Mouse (Mus musculus): ENCODE data around the gene Cacnb4. TPM values are rescaled to one million over a fixed set of nuclear protein-coding genes. Genes with fewer than 3 reads are reported as not detected.

The Cacnb4 gene
- polyA plus RNA-seq, 1 experiment from 2014 or later = 15.0 TPM

DNA sequence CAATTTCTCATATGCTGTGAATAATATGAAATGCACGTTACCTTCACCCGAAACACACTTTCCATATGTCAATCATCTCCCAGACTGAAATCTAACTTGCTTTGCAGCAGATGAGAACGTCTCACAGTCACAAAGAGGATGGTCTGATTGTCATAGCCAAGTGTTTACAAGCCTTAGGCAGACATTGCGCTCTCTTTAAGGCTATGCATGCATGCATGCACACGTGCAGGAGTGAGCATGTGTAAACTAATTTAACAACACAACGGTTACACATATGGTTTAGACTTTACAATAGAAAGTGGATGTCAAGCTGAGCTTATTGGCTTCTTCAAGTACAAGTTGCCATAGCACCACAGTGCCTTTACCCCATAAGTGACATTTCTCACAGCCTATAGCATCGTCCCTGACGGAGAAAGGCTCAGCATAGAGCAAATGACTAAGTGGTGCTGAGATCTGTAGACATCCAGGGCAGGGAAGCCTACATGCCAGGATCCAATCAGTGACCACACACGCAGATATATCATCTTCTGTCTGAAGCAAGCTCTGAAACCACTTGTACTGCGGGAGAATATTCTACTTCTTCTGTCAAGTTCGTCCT is 181.4 kb downstream of the Cacnb4 start:
- Histone ChIP-seq H3K27me3 (ENCODE audit: control insufficient read depth, insufficient read depth, low read length) (no peaks in the 10 kb centered on the region), H3K9me3 (ENCODE audit: control insufficient read depth, low read length) (no peaks in the 10 kb centered on the region), H3K4me2 (replicated peaks) (no peak overlapping the region), H3K27ac (no peak overlapping the region), H3K36me3 (replicated peaks; ENCODE audit: control insufficient read depth, insufficient read depth) (no peaks in the 10 kb centered on the region), H3K9ac (no peak overlapping the region), H3K4me3 (replicated peaks; ENCODE audit: low read length) (no peak overlapping the region), H3K4me1 (replicated peaks; ENCODE audit: control insufficient read depth, insufficient read depth, low read length) (peaks cover 7% of the 10 kb centered on the region; the same call in 1 of the 2 replicates)
- 72% methylated on average over 11 of the region's 11 CpGs for WGBS
- DNase-seq (ENCODE audit: low spot score) (no peak), ATAC-seq (ENCODE audit: low FRiP score) (no peak)

GRCm38 (mm10) chr2:52494274-52494673 is 182.4 kb downstream of the Cacnb4 start:
- WGBS = 52% methylated on average over 8 of the region's 8 CpGs
- Histone ChIP-seq H3K4me1 (replicated peaks; ENCODE audit: control insufficient read depth, insufficient read depth, low read length) (peaks cover 6% of the 10 kb centered on the region; the same call in 1 of the 2 replicates), H3K27ac (no peak overlapping the region), H3K4me2 (replicated peaks) (no peak overlapping the region), H3K36me3 (replicated peaks; ENCODE audit: control insufficient read depth, insufficient read depth) (no peaks in the 10 kb centered on the region), H3K9ac (no peak overlapping the region), H3K27me3 (ENCODE audit: control insufficient read depth, insufficient read depth, low read length) (no peaks in the 10 kb centered on the region), H3K9me3 (ENCODE audit: control insufficient read depth, low read length) (no peaks in the 10 kb centered on the region), H3K4me3 (replicated peaks; ENCODE audit: low read length) (no peak overlapping the region)
- DNase-seq (ENCODE audit: low spot score) (no peak), ATAC-seq (ENCODE audit: low FRiP score) (no peak)

GRCm38 (mm10) chr2:52492867-52493266 is 183.8 kb downstream of the Cacnb4 start:
- ATAC-seq (ENCODE audit: low FRiP score) (no peak), DNase-seq (ENCODE audit: low spot score) (no peak)
- WGBS = 55% methylated on average over 13 of the region's 13 CpGs
- Histone ChIP-seq H3K9ac (no peak overlapping the region), H3K4me1 (replicated peaks; ENCODE audit: control insufficient read depth, insufficient read depth, low read length) (peaks cover 6% of the 10 kb centered on the region; the same call in 1 of the 2 replicates), H3K9me3 (ENCODE audit: control insufficient read depth, low read length) (no peaks in the 10 kb centered on the region), H3K36me3 (replicated peaks; ENCODE audit: control insufficient read depth, insufficient read depth) (no peaks in the 10 kb centered on the region), H3K27me3 (ENCODE audit: control insufficient read depth, insufficient read depth, low read length) (no peaks in the 10 kb centered on the region), H3K27ac (no peak overlapping the region), H3K4me2 (replicated peaks) (no peak overlapping the region), H3K4me3 (replicated peaks; ENCODE audit: low read length) (no peak overlapping the region)

- H3K36me3 ChIP-seq (replicated peaks; ENCODE audit: control insufficient read depth, insufficient read depth) = no peaks in the 10 kb centered on the region
- H3K4me1 ChIP-seq (replicated peaks; ENCODE audit: control insufficient read depth, insufficient read depth, low read length) = no peaks in the 10 kb centered on the region
- H3K27me3 ChIP-seq (ENCODE audit: control insufficient read depth, insufficient read depth, low read length) = no peaks in the 10 kb centered on the region
- no peak overlapping the region for H3K4me2 ChIP-seq (replicated peaks)
- WGBS = 52% methylated on average over 1 of the region's 1 CpGs
- no peak for DNase-seq (ENCODE audit: low spot score)
- no peak overlapping the region for H3K9ac ChIP-seq
- H3K9me3 ChIP-seq (ENCODE audit: control insufficient read depth, low read length) = no peaks in the 10 kb centered on the region
- no peak overlapping the region for H3K27ac ChIP-seq
- ATAC-seq (ENCODE audit: low FRiP score) = no peak
- no peak overlapping the region for H3K4me3 ChIP-seq (replicated peaks; ENCODE audit: low read length)
Observed at GRCm38 (mm10) chr2:52489840-52490239, 186.8 kb downstream of the Cacnb4 start.

DNA sequence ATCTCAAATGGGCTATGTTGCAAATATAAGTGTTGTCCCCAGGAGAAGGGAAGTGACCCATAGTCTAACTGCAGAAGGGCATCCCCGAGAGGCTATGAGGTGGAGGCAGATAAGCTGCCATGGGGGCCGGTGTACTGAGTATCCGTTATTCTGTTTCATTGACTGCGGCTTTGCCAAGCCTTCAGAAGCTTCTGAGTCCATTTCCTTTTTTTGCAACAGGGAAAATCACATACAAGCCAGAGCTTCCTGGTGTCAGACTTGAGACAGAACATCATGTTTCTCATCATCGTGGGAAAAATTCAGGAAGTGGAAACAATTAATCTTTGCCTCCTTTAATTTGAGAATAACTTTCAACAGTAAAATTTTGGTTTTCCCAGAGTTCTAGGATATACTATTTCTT is 193.1 kb downstream of the Cacnb4 start:
- H3K9me3 ChIP-seq (ENCODE audit: control insufficient read depth, low read length) = no peaks in the 10 kb centered on the region
- H3K27me3 ChIP-seq (ENCODE audit: control insufficient read depth, insufficient read depth, low read length) = no peaks in the 10 kb centered on the region
- H3K9ac ChIP-seq = no peak overlapping the region
- no peaks in the 10 kb centered on the region for H3K36me3 ChIP-seq (replicated peaks; ENCODE audit: control insufficient read depth, insufficient read depth)
- ATAC-seq (ENCODE audit: low FRiP score) = no peak
- H3K4me3 ChIP-seq (replicated peaks; ENCODE audit: low read length) = no peak overlapping the region
- no peaks in the 10 kb centered on the region for H3K4me1 ChIP-seq (replicated peaks; ENCODE audit: control insufficient read depth, insufficient read depth, low read length)
- WGBS = 86% methylated on average over 5 of the region's 5 CpGs
- DNase-seq (ENCODE audit: low spot score) = no peak
- no peak overlapping the region for H3K4me2 ChIP-seq (replicated peaks)
- no peak overlapping the region for H3K27ac ChIP-seq

GRCm38 (mm10) chr2:52480476-52480875 is 196.2 kb downstream of the Cacnb4 start:
- H3K36me3 ChIP-seq (replicated peaks; ENCODE audit: control insufficient read depth, insufficient read depth) = 0 out of 2 replicates have a peak, but pooled peaks cover 4% of the 10 kb centered on the region
- no peak overlapping the region for H3K4me3 ChIP-seq (replicated peaks; ENCODE audit: low read length)
- no peak for DNase-seq (ENCODE audit: low spot score)
- H3K27ac ChIP-seq = no peak overlapping the region
- ATAC-seq (ENCODE audit: low FRiP score) = no peak
- no peaks in the 10 kb centered on the region for H3K27me3 ChIP-seq (ENCODE audit: control insufficient read depth, insufficient read depth, low read length)
- 91% methylated on average over 8 of the region's 8 CpGs for WGBS
- no peak overlapping the region for H3K4me2 ChIP-seq (replicated peaks)
- no peaks in the 10 kb centered on the region for H3K9me3 ChIP-seq (ENCODE audit: control insufficient read depth, low read length)
- no peak overlapping the region for H3K9ac ChIP-seq
- no peaks in the 10 kb centered on the region for H3K4me1 ChIP-seq (replicated peaks; ENCODE audit: control insufficient read depth, insufficient read depth, low read length)

- Histone ChIP-seq H3K9ac (no peak overlapping the region), H3K4me3 (replicated peaks; ENCODE audit: low read length) (no peak overlapping the region), H3K4me1 (replicated peaks; ENCODE audit: control insufficient read depth, insufficient read depth, low read length) (no peaks in the 10 kb centered on the region), H3K27ac (no peak overlapping the region), H3K4me2 (replicated peaks) (no peak overlapping the region), H3K9me3 (ENCODE audit: control insufficient read depth, low read length) (no peaks in the 10 kb centered on the region), H3K27me3 (ENCODE audit: control insufficient read depth, insufficient read depth, low read length) (no peaks in the 10 kb centered on the region), H3K36me3 (replicated peaks; ENCODE audit: control insufficient read depth, insufficient read depth) (peaks cover 23% of the 10 kb centered on the region; the same call in 1 of the 2 replicates)
- no peak for ATAC-seq (ENCODE audit: low FRiP score)
- no peak for DNase-seq (ENCODE audit: low spot score)
- 91% methylated on average over 5 of the region's 5 CpGs for WGBS
Observed at GRCm38 (mm10) chr2:52478501-52478900, 198.1 kb downstream of the Cacnb4 start.

DNA sequence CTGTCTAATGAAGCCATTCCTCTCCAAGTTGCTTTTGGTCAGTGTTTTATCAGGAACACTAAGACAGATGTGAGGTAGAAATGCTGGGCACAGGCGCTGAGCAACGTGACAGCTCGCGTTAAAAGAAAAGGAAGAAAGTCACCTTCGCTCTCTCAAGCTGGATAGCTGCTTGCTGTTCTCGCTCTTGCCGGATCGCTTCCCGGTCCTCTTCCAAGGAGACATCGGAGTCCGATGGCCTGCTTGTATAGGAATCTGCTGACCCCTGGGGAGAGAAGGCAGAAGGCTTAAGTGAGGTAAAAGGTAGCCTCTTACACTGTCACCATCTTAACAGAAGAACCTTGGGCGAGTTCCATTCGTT is 199.1 kb downstream of the Cacnb4 start:
- WGBS = 95% methylated on average over 13 of the region's 13 CpGs

DNA sequence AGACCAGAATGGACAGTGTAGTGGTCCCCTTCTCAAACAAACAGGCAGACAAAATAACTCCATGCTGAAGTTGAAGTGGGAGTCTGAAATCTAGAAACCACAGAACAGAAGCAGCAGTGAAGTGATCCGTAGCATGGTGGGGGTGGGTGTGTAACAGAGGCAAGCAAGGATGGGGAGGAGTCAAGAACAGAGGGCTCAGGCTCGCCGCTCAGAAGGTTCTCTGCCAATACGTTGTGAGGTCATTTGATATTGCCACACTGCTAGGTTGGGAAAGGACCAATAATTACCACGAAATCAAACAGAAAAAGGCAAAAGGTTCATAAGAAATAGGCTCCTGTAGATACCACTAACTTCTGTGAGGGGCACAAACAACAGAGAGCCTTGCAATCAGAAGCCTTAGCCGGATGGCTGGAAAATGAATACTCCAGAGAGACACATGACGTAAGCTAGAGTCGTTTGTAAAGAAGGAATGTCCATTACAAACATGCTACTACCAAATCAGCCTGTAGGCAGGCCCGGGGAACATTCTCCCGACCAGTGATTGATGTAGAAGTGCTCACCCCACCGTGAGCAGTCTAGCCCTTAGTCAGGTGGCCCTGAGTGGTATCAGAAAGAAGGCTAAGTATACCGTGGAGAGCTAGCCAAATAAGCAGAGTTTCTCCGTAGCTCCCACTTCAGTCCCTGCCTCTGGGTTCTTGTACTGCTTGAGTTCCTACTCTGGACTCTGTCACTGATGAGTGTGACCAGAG is 199.7 kb downstream of the Cacnb4 start:
- Histone ChIP-seq H3K4me2 (replicated peaks) (no peak overlapping the region), H3K4me1 (replicated peaks; ENCODE audit: control insufficient read depth, insufficient read depth, low read length) (no peaks in the 10 kb centered on the region), H3K4me3 (replicated peaks; ENCODE audit: low read length) (no peak overlapping the region), H3K36me3 (replicated peaks; ENCODE audit: control insufficient read depth, insufficient read depth) (peaks cover 26% of the 10 kb centered on the region; the same call in 1 of the 2 replicates), H3K27ac (no peak overlapping the region), H3K27me3 (ENCODE audit: control insufficient read depth, insufficient read depth, low read length) (no peaks in the 10 kb centered on the region), H3K9ac (no peak overlapping the region), H3K9me3 (ENCODE audit: control insufficient read depth, low read length) (no peaks in the 10 kb centered on the region)
- no peak for ATAC-seq (ENCODE audit: low FRiP score)
- DNase-seq (ENCODE audit: low spot score) = no peak
- 76% methylated on average over 13 of the region's 13 CpGs for WGBS

More for the DNA sequence above, 199.1 kb downstream of the Cacnb4 start:
- H3K27ac ChIP-seq = no peak overlapping the region
- DNase-seq (ENCODE audit: low spot score) (no peak), ATAC-seq (ENCODE audit: low FRiP score) (no peak)
- H3K9me3 ChIP-seq (ENCODE audit: control insufficient read depth, low read length) = no peaks in the 10 kb centered on the region
- no peaks in the 10 kb centered on the region for H3K4me1 ChIP-seq (replicated peaks; ENCODE audit: control insufficient read depth, insufficient read depth, low read length)
- H3K27me3 ChIP-seq (ENCODE audit: control insufficient read depth, insufficient read depth, low read length) = no peaks in the 10 kb centered on the region
- no peak overlapping the region for H3K4me2 ChIP-seq (replicated peaks)
- H3K4me3 ChIP-seq (replicated peaks; ENCODE audit: low read length) = no peak overlapping the region
- no peak overlapping the region for H3K9ac ChIP-seq
- peaks cover 26% of the 10 kb centered on the region; the same call in 1 of the 2 replicates for H3K36me3 ChIP-seq (replicated peaks; ENCODE audit: control insufficient read depth, insufficient read depth)
